ENCODE assay signal across 8 mouse cellular contexts in genomic region chr11:75282496-75283120, GRCm38 (mm10).
DNase-seq lines count a peak whose midpoint lies in the region; ATAC-seq lines count a peak whose summit lies in the region.

No protein-coding gene starts in this region.

- DNase-seq in heart, adult 8-10 months (ENCODE audit: low spot score) = no peak
- DNase-seq in intestine, embryonic 14.5 days (ENCODE audit: low spot score) = no peak
- peak; percentile 27 for DNase-seq in lung, postnatal 14 days
- DNase-seq in spleen, postnatal 36 days (ENCODE audit: low spot score in 2 of 2) = peak; percentile 62 to 68
- DNase-seq in ovary, postnatal 14 days (ENCODE audit: low spot score) = no peak
- DNase-seq in right cerebral cortex, postnatal 4 days = no peak

- ATAC-seq in heart, embryonic 12.5 days (ENCODE audit: insufficient number of reproducible peaks, low FRiP score) = no peak; the same call in 1 of the 2 replicates
- ATAC-seq in common myeloid progenitor, adult 5-6 weeks (replicated peaks; ENCODE audit: low read depth, poor library complexity, severe bottlenecking) = peak; percentile 66
- ATAC-seq in intestine, embryonic 14.5 days (replicated peaks; ENCODE audit: low FRiP score, low TSS enrichment, low read depth) = no peak

- H3K27me3 ChIP-seq in heart, embryonic 12.5 days (replicated peaks) = peaks cover 18% of the 10 kb centered on the region; the same call in 1 of the 2 replicates
- peaks cover 37% of the 10 kb centered on the region for H3K27me3 ChIP-seq in intestine, embryonic 14.5 days (replicated peaks; ENCODE audit: control insufficient read depth, insufficient read depth, low read length)

- no peaks in the 10 kb centered on the region for H3K36me3 ChIP-seq in heart, embryonic 12.5 days
- H3K36me3 ChIP-seq in intestine, embryonic 14.5 days (ENCODE audit: control insufficient read depth, insufficient read depth, low read length) = no peaks in the 10 kb centered on the region

- H3K4me3 ChIP-seq in heart, embryonic 12.5 days = 0 out of 2 replicates have a peak overlapping the region, but pooled peaks have one; percentile 8
- no peak overlapping the region for H3K4me3 ChIP-seq in intestine, embryonic 14.5 days (ENCODE audit: low read depth, low read length)

- H3K4me2 ChIP-seq in heart, embryonic 12.5 days = peak overlapping the region; percentile 47
- peak overlapping the region; percentile 23; the same call in 1 of the 2 replicates for H3K4me2 ChIP-seq in intestine, embryonic 14.5 days (ENCODE audit: low read length)

- no peaks in the 10 kb centered on the region for H3K9me3 ChIP-seq in heart, embryonic 12.5 days (replicated peaks)
- no peaks in the 10 kb centered on the region for H3K9me3 ChIP-seq in intestine, embryonic 14.5 days (ENCODE audit: control insufficient read depth, low read length)

- peak overlapping the region; percentile 31; the same call in 1 of the 2 replicates for H3K27ac ChIP-seq in heart, embryonic 12.5 days (ENCODE audit: poor library complexity, severe bottlenecking)
- no peak overlapping the region for H3K27ac ChIP-seq in intestine, embryonic 14.5 days (ENCODE audit: low read depth)

- H3K4me1 ChIP-seq in heart, embryonic 12.5 days (replicated peaks) = peaks cover 59% of the 10 kb centered on the region
- H3K4me1 ChIP-seq in intestine, embryonic 14.5 days (replicated peaks; ENCODE audit: control insufficient read depth, insufficient read depth, low read length) = peaks cover 12% of the 10 kb centered on the region; the same call in 1 of the 2 replicates

- peak overlapping the region; percentile 60; the same call in 1 of the 2 replicates for H3K9ac ChIP-seq in heart, embryonic 12.5 days
- no peak overlapping the region for H3K9ac ChIP-seq in intestine, embryonic 14.5 days (ENCODE audit: low read length)

- 5% methylated on average over 13 of the region's 13 CpGs for WGBS in heart, embryonic 12.5 days
- 10% methylated on average over 13 of the region's 13 CpGs for WGBS in intestine, embryonic 14.5 days

Comparison
In these comparisons a context has a peak if more than half of its experiments do, and no peak if none do; other contexts are left out.
1. DNase-seq: peak in lung, postnatal 14 days (single experiment) and spleen, postnatal 36 days (2 of 2); none in heart, adult 8-10 months (single experiment), intestine, embryonic 14.5 days (single experiment), ovary, postnatal 14 days (single experiment) and right cerebral cortex, postnatal 4 days (single experiment).